Mouse (Mus musculus) limb, embryonic 15.5 days (tissue): ENCODE results near the gene Commd9. TPM values are rescaled to one million over a fixed set of nuclear protein-coding genes. Genes with fewer than 3 reads are reported as not detected.

ENCODE experiments used
- ATAC-seq: fragments of 200-750 bp; cut with Nextera tagmentation; 2 replicates; pipeline ENCODE4 v1.8.0; 2017; ENCODE audit warnings: low read depth, moderate TSS enrichment; ENCODE audit not compliant: insufficient number of reproducible peaks, low FRiP score, low TSS enrichment
- H3K27ac ChIP-seq: fragments of 300-500 bp; sonication (generic); 2 replicates; pipeline ENCODE4 v1.5.1; 2015; ENCODE audit warnings: moderate library complexity, mild to moderate bottlenecking, inconsistent platforms
- H3K27me3 ChIP-seq: fragments of 300-500 bp; sonication (generic); 2 replicates; pipeline ENCODE4 v1.6.1; 2015; ENCODE audit warnings: inconsistent platforms
- H3K36me3 ChIP-seq: fragments of 300-500 bp; sonication (generic); 2 replicates; pipeline ENCODE4 v1.6.1; 2015; ENCODE audit warnings: inconsistent platforms
- H3K4me1 ChIP-seq: fragments of 300-500 bp; sonication (generic); 2 replicates; pipeline ENCODE4 v1.6.1; 2015; ENCODE audit warnings: inconsistent platforms
- H3K4me2 ChIP-seq: fragments of 300-500 bp; sonication (generic); 2 replicates; pipeline ENCODE4 v1.6.1; 2015; ENCODE audit warnings: mild to moderate bottlenecking, inconsistent platforms
- H3K4me3 ChIP-seq: fragments of 300-500 bp; sonication (generic); 2 replicates; pipeline ENCODE4 v1.5.1; 2015; ENCODE audit warnings: mild to moderate bottlenecking, inconsistent platforms
- H3K9ac ChIP-seq: fragments of 300-500 bp; sonication (generic); 2 replicates; pipeline ENCODE4 v1.6.1; 2015; ENCODE audit warnings: inconsistent platforms
- H3K9me3 ChIP-seq: fragments of 300-500 bp; sonication (generic); 2 replicates; pipeline ENCODE4 v1.6.1; 2016; ENCODE audit warnings: inconsistent platforms
- WGBS: fragments of 180-500 bp; shearing (Covaris S2); methylation state at CpG from one replicate; pipeline ENCODE4 v1.1.7; 2015; 5-methylcytosine and 5-hydroxymethylcytosine counted together
- polyA plus RNA-seq: library from polyadenylated mRNA; unstranded; fragments of >200 nt; fragmentation: Nextera tagmentation; extraction: Ambion mirVana; gene quantifications from 2 replicates; pipeline ENCODE4 v1.2.1, GENCODE M21; 2015

The Commd9 gene
- polyA plus RNA-seq, 1 experiment from 2014 or later = 73.9 TPM

- Histone ChIP-seq H3K4me3 (no peak overlapping the region), H3K36me3 (0 out of 2 replicates have a peak, but pooled peaks cover 4% of the 10 kb centered on the region), H3K27me3 (no peaks in the 10 kb centered on the region), H3K9me3 (no peaks in the 10 kb centered on the region), H3K4me2 (no peak overlapping the region), H3K4me1 (peaks cover 13% of the 10 kb centered on the region), H3K27ac (no peak overlapping the region), H3K9ac (no peak overlapping the region)
- no peak for ATAC-seq
- 89% methylated on average over 8 of the region's 8 CpGs for WGBS
Observed at GRCm38 (mm10) chr2:101888886-101889285, 2.8 kb downstream of the Commd9 start.

- Histone ChIP-seq H3K9me3 (no peaks in the 10 kb centered on the region), H3K9ac (no peak overlapping the region), H3K27ac (no peak overlapping the region), H3K4me2 (no peak overlapping the region), H3K36me3 (peaks cover 12% of the 10 kb centered on the region), H3K4me1 (peaks cover 7% of the 10 kb centered on the region), H3K27me3 (no peaks in the 10 kb centered on the region), H3K4me3 (no peak overlapping the region)
- no peak for ATAC-seq
- WGBS = 43% methylated on average over 7 of the region's 7 CpGs
Observed at GRCm38 (mm10) chr2:101891143-101891542, 5.1 kb downstream of the Commd9 start.

GRCm38 (mm10) chr2:101894126-101894525 is 8.1 kb downstream of the Commd9 start:
- no peak for ATAC-seq
- H3K9me3 ChIP-seq = no peaks in the 10 kb centered on the region
- H3K4me2 ChIP-seq = no peak overlapping the region
- H3K36me3 ChIP-seq = peaks cover 22% of the 10 kb centered on the region
- no peaks in the 10 kb centered on the region for H3K27me3 ChIP-seq
- no peak overlapping the region for H3K27ac ChIP-seq
- no peak overlapping the region for H3K9ac ChIP-seq
- WGBS = 91% methylated on average over 3 of the region's 3 CpGs
- H3K4me1 ChIP-seq = no peaks in the 10 kb centered on the region
- no peak overlapping the region for H3K4me3 ChIP-seq

GRCm38 (mm10) chr2:101896425-101897204 is 10.6 kb downstream of the Commd9 start:
- H3K27ac ChIP-seq = no peak overlapping the region
- H3K4me1 ChIP-seq = no peaks in the 10 kb centered on the region
- H3K9ac ChIP-seq = no peak overlapping the region
- H3K4me2 ChIP-seq = no peak overlapping the region
- peaks cover 39% of the 10 kb centered on the region for H3K36me3 ChIP-seq
- H3K9me3 ChIP-seq = no peaks in the 10 kb centered on the region
- WGBS = 61% methylated on average over 10 of the region's 10 CpGs
- ATAC-seq = no peak
- no peaks in the 10 kb centered on the region for H3K27me3 ChIP-seq
- no peak overlapping the region for H3K4me3 ChIP-seq

- peaks cover 6% of the 10 kb centered on the region for H3K4me1 ChIP-seq
- ATAC-seq = no peak
- no peak overlapping the region for H3K4me3 ChIP-seq
- WGBS = 76% methylated on average over 4 of the region's 4 CpGs
- H3K9me3 ChIP-seq = no peaks in the 10 kb centered on the region
- H3K36me3 ChIP-seq = peaks cover 25% of the 10 kb centered on the region; the same call in 1 of the 2 replicates
- H3K4me2 ChIP-seq = no peak overlapping the region
- H3K9ac ChIP-seq = no peak overlapping the region
- no peaks in the 10 kb centered on the region for H3K27me3 ChIP-seq
- H3K27ac ChIP-seq = no peak overlapping the region
Observed at GRCm38 (mm10) chr2:101902196-101902595, 16.1 kb downstream of the Commd9 start.

GRCm38 (mm10) chr2:101905534-101906378 is 19.7 kb downstream of the Commd9 start:
- H3K36me3 ChIP-seq = 0 out of 2 replicates have a peak, but pooled peaks cover 4% of the 10 kb centered on the region
- H3K27me3 ChIP-seq = no peaks in the 10 kb centered on the region
- H3K4me2 ChIP-seq = peak overlapping the region; percentile 41
- 25% methylated on average over 21 of the region's 21 CpGs for WGBS
- no peak overlapping the region for H3K9ac ChIP-seq
- no peaks in the 10 kb centered on the region for H3K9me3 ChIP-seq
- peak overlapping the region; percentile 15; the same call in 1 of the 2 replicates for H3K4me3 ChIP-seq
- peaks cover 6% of the 10 kb centered on the region for H3K4me1 ChIP-seq
- no peak overlapping the region for H3K27ac ChIP-seq
- no peak for ATAC-seq

- Histone ChIP-seq H3K27ac (no peak overlapping the region), H3K9ac (no peak overlapping the region), H3K4me2 (peak overlapping the region; percentile 41; the same call in 1 of the 2 replicates), H3K36me3 (no peaks in the 10 kb centered on the region), H3K9me3 (no peaks in the 10 kb centered on the region), H3K4me3 (no peak overlapping the region), H3K27me3 (no peaks in the 10 kb centered on the region), H3K4me1 (peaks cover 6% of the 10 kb centered on the region)
- WGBS = 63% methylated on average over 5 of the region's 5 CpGs
- no peak for ATAC-seq
Observed at GRCm38 (mm10) chr2:101906379-101906690, 20.3 kb downstream of the Commd9 start.

GRCm38 (mm10) chr2:101907386-101908022 is 21.5 kb downstream of the Commd9 start:
- WGBS = 68% methylated on average over 10 of the region's 10 CpGs
- no peak overlapping the region for H3K27ac ChIP-seq
- no peak for ATAC-seq

GRCm38 (mm10) chr2:101908773-101909172 is 22.7 kb downstream of the Commd9 start:
- no peaks in the 10 kb centered on the region for H3K9me3 ChIP-seq
- H3K36me3 ChIP-seq = no peaks in the 10 kb centered on the region
- no peak overlapping the region for H3K4me3 ChIP-seq
- H3K4me2 ChIP-seq = no peak overlapping the region
- H3K27ac ChIP-seq = no peak overlapping the region
- WGBS = 72% methylated on average over 13 of the region's 13 CpGs
- peaks cover 6% of the 10 kb centered on the region for H3K4me1 ChIP-seq
- no peak for ATAC-seq
- no peaks in the 10 kb centered on the region for H3K27me3 ChIP-seq
- H3K9ac ChIP-seq = no peak overlapping the region

More at GRCm38 (mm10) chr2:101907386-101908022, 21.5 kb downstream of the Commd9 start:
- no peak overlapping the region for H3K4me2 ChIP-seq
- H3K36me3 ChIP-seq = no peaks in the 10 kb centered on the region
- no peaks in the 10 kb centered on the region for H3K9me3 ChIP-seq
- H3K27me3 ChIP-seq = no peaks in the 10 kb centered on the region
- no peak overlapping the region for H3K9ac ChIP-seq
- peaks cover 6% of the 10 kb centered on the region for H3K4me1 ChIP-seq
- no peak overlapping the region for H3K4me3 ChIP-seq

- no peaks in the 10 kb centered on the region for H3K27me3 ChIP-seq
- H3K4me2 ChIP-seq = no peak overlapping the region
- H3K9ac ChIP-seq = no peak overlapping the region
- WGBS = 93% methylated on average over 15 of the region's 15 CpGs
- no peak for ATAC-seq
- no peaks in the 10 kb centered on the region for H3K36me3 ChIP-seq
- H3K4me1 ChIP-seq = peaks cover 6% of the 10 kb centered on the region
- no peak overlapping the region for H3K27ac ChIP-seq
- no peaks in the 10 kb centered on the region for H3K9me3 ChIP-seq
- H3K4me3 ChIP-seq = no peak overlapping the region
Observed at GRCm38 (mm10) chr2:101909326-101910080, 23.5 kb downstream of the Commd9 start.

GRCm38 (mm10) chr2:101918518-101918917 is 32.5 kb downstream of the Commd9 start:
- no peak for ATAC-seq
- H3K27ac ChIP-seq = no peak overlapping the region
- no peak overlapping the region for H3K4me3 ChIP-seq
- no peaks in the 10 kb centered on the region for H3K27me3 ChIP-seq
- H3K4me1 ChIP-seq = no peaks in the 10 kb centered on the region
- H3K4me2 ChIP-seq = no peak overlapping the region
- no peak overlapping the region for H3K9ac ChIP-seq
- H3K9me3 ChIP-seq = no peaks in the 10 kb centered on the region
- H3K36me3 ChIP-seq = no peaks in the 10 kb centered on the region
- 67% methylated on average over 7 of the region's 7 CpGs for WGBS
